Mouse (Mus musculus): ENCODE measurements around the gene Nova2.

Gene Nova2

DNA sequence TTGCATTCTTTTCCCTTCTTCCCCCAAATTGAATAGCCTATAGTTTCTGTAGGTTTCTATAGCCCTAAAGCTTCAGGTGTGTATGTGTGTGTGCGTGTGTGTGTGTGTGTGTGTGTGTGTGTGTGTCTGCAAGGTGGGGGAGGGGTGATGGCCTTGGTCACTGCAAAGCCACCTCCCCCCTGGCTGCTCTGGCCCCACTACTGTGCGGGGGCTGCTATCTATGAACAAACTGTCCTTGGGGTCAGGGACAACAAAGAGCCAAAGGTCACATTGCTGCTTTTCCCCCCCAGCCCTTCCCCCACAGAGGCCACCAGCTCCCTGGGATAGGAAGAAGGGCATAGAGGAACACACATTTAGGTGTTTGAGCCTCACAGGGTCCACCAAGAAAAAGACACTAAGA lies 87.2 kb downstream of the Nova2 start:
- DNase-seq = no peak

DNA sequence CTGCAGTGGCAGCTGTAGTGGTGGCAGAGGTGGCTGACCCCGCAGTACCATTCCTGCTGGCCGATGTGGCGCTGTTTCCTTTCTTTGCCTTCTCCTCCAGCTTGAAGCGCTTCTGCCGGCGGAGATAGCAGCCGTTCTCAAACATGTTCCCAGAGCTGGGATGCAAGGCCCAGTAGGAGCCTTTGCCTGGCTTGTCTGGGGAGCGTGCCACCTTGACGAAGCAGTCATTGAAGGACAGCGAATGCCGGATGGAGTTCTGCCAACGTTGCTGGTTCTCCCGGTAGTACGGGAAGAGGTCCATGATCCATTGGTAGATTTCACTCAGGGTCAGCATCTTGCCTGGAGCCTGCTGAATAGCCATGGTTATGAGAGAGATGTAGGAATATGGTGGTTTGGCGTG lies 88.8 kb downstream of the Nova2 start:
- no peak for DNase-seq
